ENCODE assay signal across 9 mouse cellular contexts in the genomic region with DNA sequence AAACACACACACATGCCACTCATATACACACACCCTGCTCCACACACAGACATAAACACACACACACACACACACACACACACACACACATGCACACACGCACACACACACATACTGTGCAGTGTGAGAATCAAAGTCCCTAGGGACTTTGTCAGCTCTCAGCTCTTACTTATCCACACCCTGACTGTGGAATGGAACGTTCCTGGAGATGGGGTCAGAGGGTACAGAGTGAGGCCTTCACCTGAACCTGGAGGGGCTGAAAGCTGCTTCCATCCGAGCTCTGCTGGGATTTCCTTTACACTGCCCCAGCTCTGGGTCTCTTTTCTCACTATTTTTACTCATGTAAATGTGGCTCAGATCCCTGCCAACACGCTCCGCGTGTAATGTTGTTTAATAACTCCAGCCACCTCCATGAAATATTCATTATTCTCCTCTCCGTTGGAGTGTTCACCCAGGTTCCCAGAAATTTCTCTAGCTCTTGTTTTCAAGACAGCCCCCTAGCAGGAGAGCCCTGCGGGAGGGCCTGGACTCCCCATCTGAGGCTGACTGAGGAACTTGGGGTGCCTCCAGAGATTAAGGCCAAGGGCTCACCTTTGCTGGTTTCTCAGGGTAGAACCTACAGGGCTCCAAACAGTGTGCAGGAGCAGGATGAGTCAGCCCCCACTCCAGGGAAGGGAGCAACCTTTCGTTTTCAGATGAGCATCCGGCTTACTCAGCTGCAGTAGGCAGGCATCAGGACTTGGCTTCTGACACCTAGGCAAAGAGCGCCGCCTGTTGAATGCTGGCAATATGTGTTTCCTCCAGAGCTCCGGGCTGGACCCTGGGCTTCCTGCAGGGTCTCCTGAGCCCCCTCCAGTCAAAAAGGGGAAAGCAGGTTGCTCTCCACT.
DNase-seq lines count a peak whose midpoint lies in the region; ATAC-seq lines count a peak whose summit lies in the region.
"Had no signal": no experiment of that assay in that cellular context is flagged by ENCODE, and none has a peak within 500 bp of the region (broad histone marks: within the 10 kb centered on the region; RNA-seq: fewer than 3 reads in every experiment).

No protein-coding gene starts in this region.

- ATAC-seq in midbrain, embryonic 15.5 days (replicated peaks) = no peak
- ATAC-seq in limb, embryonic 15.5 days (ENCODE audit: insufficient number of reproducible peaks, low FRiP score, low TSS enrichment, low read depth) = 0 out of 2 replicates have a peak, but pooled peaks have one; percentile 19

- no peaks in the 10 kb centered on the region for H3K27me3 ChIP-seq in midbrain, embryonic 10.5 days (ENCODE audit: low read depth, poor library complexity, severe bottlenecking)
- no peaks in the 10 kb centered on the region for H3K27me3 ChIP-seq in midbrain, embryonic 15.5 days (replicated peaks)
- H3K27me3 ChIP-seq in limb, embryonic 15.5 days = no peaks in the 10 kb centered on the region

- no peak overlapping the region for H3K9ac ChIP-seq in midbrain, embryonic 15.5 days
- H3K9ac ChIP-seq in limb, embryonic 15.5 days = no peak overlapping the region

- peak; percentile 43 for DNase-seq in midbrain, embryonic 10.5 days (ENCODE audit: low spot score)
- DNase-seq in embryo, embryonic 9.5 days (ENCODE audit: extremely low spot score) = peak; percentile 42
- DNase-seq in heart, adult 8-10 months (ENCODE audit: low spot score) = peak; percentile 21
- peak; percentile 83 for DNase-seq in kidney, postnatal 14 days
- DNase-seq in retina, postnatal 1 day = peak; percentile 78
- peak; percentile 55 to 71 for DNase-seq in urinary bladder, postnatal 36 days (ENCODE audit: low spot score in 2 of 2)

- H3K4me1 ChIP-seq in midbrain, embryonic 10.5 days = peaks cover 11% of the 10 kb centered on the region
- H3K4me1 ChIP-seq in midbrain, embryonic 15.5 days = peaks cover 9% of the 10 kb centered on the region
- H3K4me1 ChIP-seq in limb, embryonic 15.5 days = peaks cover 8% of the 10 kb centered on the region; the same call in 1 of the 2 replicates

- H3K4me3 ChIP-seq in midbrain, embryonic 10.5 days = no peak overlapping the region
- H3K4me3 ChIP-seq in midbrain, embryonic 15.5 days = no peak overlapping the region
- H3K4me3 ChIP-seq in limb, embryonic 15.5 days = no peak overlapping the region

- H3K27ac ChIP-seq in midbrain, embryonic 10.5 days (replicated peaks) = no peak overlapping the region
- no peak overlapping the region for H3K27ac ChIP-seq in midbrain, embryonic 15.5 days
- no peak overlapping the region for H3K27ac ChIP-seq in limb, embryonic 15.5 days
- H3K27ac ChIP-seq: macrophage had no signal

- no peaks in the 10 kb centered on the region for H3K9me3 ChIP-seq in midbrain, embryonic 10.5 days (replicated peaks)
- no peaks in the 10 kb centered on the region for H3K9me3 ChIP-seq in midbrain, embryonic 15.5 days
- no peaks in the 10 kb centered on the region for H3K9me3 ChIP-seq in limb, embryonic 15.5 days

- H3K36me3 ChIP-seq in midbrain, embryonic 10.5 days = no peaks in the 10 kb centered on the region
- H3K36me3 ChIP-seq in midbrain, embryonic 15.5 days (replicated peaks) = no peaks in the 10 kb centered on the region
- no peaks in the 10 kb centered on the region for H3K36me3 ChIP-seq in limb, embryonic 15.5 days

- no peak overlapping the region for H3K4me2 ChIP-seq in midbrain, embryonic 15.5 days
- no peak overlapping the region for H3K4me2 ChIP-seq in limb, embryonic 15.5 days

- 51% methylated on average over 13 of the region's 13 CpGs for WGBS in midbrain, embryonic 10.5 days
- WGBS in midbrain, embryonic 15.5 days = 31% methylated on average over 13 of the region's 13 CpGs
- 41% methylated on average over 13 of the region's 13 CpGs for WGBS in limb, embryonic 15.5 days

Comparison
In these comparisons a context has a peak if more than half of its experiments do, and no peak if none do; other contexts are left out.
1. DNase-seq: peak in every context shown above with its lines; median percentile 83 in kidney, postnatal 14 days; 78 in retina, postnatal 1 day; 63 in urinary bladder, postnatal 36 days; 43 in midbrain, embryonic 10.5 days; 42 in embryo, embryonic 9.5 days; 21 in heart, adult 8-10 months.